In genomic region chr2:25180478-25180903, GRCm38 (mm10) we compare ENCODE assay signal across 8 mouse cellular contexts. TPM values are rescaled to one million over a fixed set of nuclear protein-coding genes. Genes with fewer than 3 reads are reported as not detected.
A peak's percentile ranks its signal among the peaks of the same experiment; 100 is the strongest.
DNase-seq lines count a peak whose midpoint lies in the region; ATAC-seq and TF ChIP-seq lines count a peak whose summit lies in the region.

TSS of gene Nrarp (plus strand) at chr2:25180758.

- H3K36me3 ChIP-seq in lung, embryonic 14.5 days (ENCODE audit: insufficient read depth): no peaks in the 10 kb centered on the region
- no peaks in the 10 kb centered on the region for H3K36me3 ChIP-seq in thymus, adult 2 months (ENCODE audit: control insufficient read depth, insufficient read depth, low read length)

- ATAC-seq in lung, embryonic 14.5 days (ENCODE audit: insufficient read depth): peak; percentile 83

- no peaks in the 10 kb centered on the region; the same call in 1 of the 2 replicates for H3K27me3 ChIP-seq in cerebellum, adult 2 months (ENCODE audit: control insufficient read depth, insufficient read depth, low read length)
- peaks cover 65% of the 10 kb centered on the region for H3K27me3 ChIP-seq in lung, embryonic 14.5 days (ENCODE audit: insufficient read depth, low read length)
- H3K27me3 ChIP-seq in thymus, adult 2 months (ENCODE audit: control insufficient read depth, insufficient read depth, low read length): no peaks in the 10 kb centered on the region

- WGBS in cerebellum, adult 2 months: 1% methylated on average over 35 of the region's 35 CpGs
- under 1% methylated on average over 35 of the region's 35 CpGs for WGBS in lung, embryonic 14.5 days
- WGBS in olfactory bulb, adult 2 months: under 1% methylated on average over 35 of the region's 35 CpGs
- under 1% methylated on average over 35 of the region's 35 CpGs for WGBS in thymus, adult 2 months

- DNase-seq in ES-CJ7 (ENCODE audit: low read depth, low spot score): peak; percentile 96
- DNase-seq in cerebellum, adult 2 months: peak; percentile 85 to 89
- peak; percentile 85 for DNase-seq in forelimb bud, embryonic 11.5 days (ENCODE audit: low read depth, low spot score)
- DNase-seq in heart, postnatal 4 days: peak; percentile 96
- peak; percentile 92 to 93 for DNase-seq in layer of hippocampus, adult 8-10 months (ENCODE audit: low spot score in 2 of 2)
- peak; percentile 91 for DNase-seq in lung, embryonic 14.5 days
- peak; percentile 92 for DNase-seq in thymus, adult 2 months

- peaks cover 2% of the 10 kb centered on the region for H3K4me1 ChIP-seq in cerebellum, adult 2 months (ENCODE audit: control insufficient read depth, insufficient read depth, low read length)
- H3K4me1 ChIP-seq in lung, embryonic 14.5 days (ENCODE audit: insufficient read depth): peaks cover 15% of the 10 kb centered on the region
- H3K4me1 ChIP-seq in olfactory bulb, adult 2 months (ENCODE audit: control insufficient read depth, insufficient read depth, low read length): peaks cover 44% of the 10 kb centered on the region
- H3K4me1 ChIP-seq in thymus, adult 2 months (replicated peaks; ENCODE audit: control insufficient read depth, insufficient read depth, low read length): peaks cover 27% of the 10 kb centered on the region

- peak within 1 kb of the TSS; percentile 60 for H3K9ac ChIP-seq in lung, embryonic 14.5 days

- TF ChIP-seq CTCF in cerebellum, adult 2 months (IDR thresholded peaks at IDR 0.05; ENCODE audit: borderline replicate concordance, insufficient read depth, low read depth, low read length): peak; percentile 34; the same call in 1 of the 2 replicates
- peak; percentile 60 for TF ChIP-seq CTCF in lung, embryonic 14.5 days (IDR thresholded peaks at IDR 0.05; ENCODE audit: low read depth)
- TF ChIP-seq CTCF in olfactory bulb, adult 2 months (IDR thresholded peaks at IDR 0.05; ENCODE audit: insufficient read depth, low read depth, low read length): 0 out of 2 replicates have a peak, but pooled peaks have one; percentile 29
- 0 out of 2 replicates have a peak, but pooled peaks have one; percentile 59 for TF ChIP-seq CTCF in thymus, adult 2 months (IDR thresholded peaks at IDR 0.05; ENCODE audit: borderline replicate concordance, control insufficient read depth, extremely low read depth, insufficient read depth, low read length, poor library complexity)

- H3K4me2 ChIP-seq in lung, embryonic 14.5 days: peak within 1 kb of the TSS; percentile 91

- peak within 1 kb of the TSS; percentile 62 for H3K4me3 ChIP-seq in cerebellum, adult 2 months (replicated peaks; ENCODE audit: insufficient read depth, low read depth, low read length)
- peak within 1 kb of the TSS; percentile 62 for H3K4me3 ChIP-seq in lung, embryonic 14.5 days (ENCODE audit: low read depth, low read length)
- peak within 1 kb of the TSS; percentile 53 for H3K4me3 ChIP-seq in olfactory bulb, adult 2 months (ENCODE audit: insufficient read depth, low read depth, low read length)
- peak within 1 kb of the TSS; percentile 54 for H3K4me3 ChIP-seq in thymus, adult 2 months (ENCODE audit: control insufficient read depth, insufficient read depth, low read length)

- peak; percentile 17; the same call in 1 of the 2 replicates for TF ChIP-seq POLR2A in cerebellum, adult 2 months (IDR thresholded peaks at IDR 0.05; ENCODE audit: borderline replicate concordance, insufficient read depth, low read length)
- TF ChIP-seq POLR2A in olfactory bulb, adult 2 months (IDR thresholded peaks at IDR 0.05; ENCODE audit: insufficient read depth, low read depth, low read length): peak; percentile 45
- no peak; the same call in 1 of the 2 replicates for TF ChIP-seq POLR2A in thymus, adult 2 months (IDR thresholded peaks at IDR 0.05; ENCODE audit: control insufficient read depth, extremely low read depth, insufficient read depth, low read length, poor library complexity)

- no peaks in the 10 kb centered on the region for H3K9me3 ChIP-seq in lung, embryonic 14.5 days (ENCODE audit: low read depth, low read length)

- H3K27ac ChIP-seq in cerebellum, adult 2 months (ENCODE audit: insufficient read depth, low read length): no peak within 1 kb of the TSS
- peak within 1 kb of the TSS; percentile 86 for H3K27ac ChIP-seq in lung, embryonic 14.5 days (ENCODE audit: low read depth)
- peak within 1 kb of the TSS; percentile 35 for H3K27ac ChIP-seq in olfactory bulb, adult 2 months (ENCODE audit: insufficient read depth, low read depth, low read length)
- H3K27ac ChIP-seq in thymus, adult 2 months (ENCODE audit: control insufficient read depth, insufficient read depth, low read length): no peak within 1 kb of the TSS

RNA-seq across cellular contexts. Expression of gene Nrarp, which starts in this region (rescaled TPM):
- 7.7 and 9.4 TPM in 2 replicates for polyA plus RNA-seq in cerebellum, adult 2 months (2012; rRNA removed)
- 10 to 100 TPM; 31.2 to 33.4 TPM for total RNA-seq in heart, postnatal 4 days (2021)
- 10 to 100 TPM; 16.9 to 20.4 (median 19.5) TPM for total RNA-seq in layer of hippocampus, adult 8-10 months (2022)
- 13.7 and 14.9 TPM in 2 replicates for polyA plus RNA-seq in lung, embryonic 14.5 days (2014; fragmentation: Nextera tagmentation; extraction: Ambion mirVana)
- polyA plus RNA-seq in olfactory bulb, adult 2 months (2012; ENCODE audit: insufficient read depth, insufficient read length, low replicate concordance, missing spikeins): not detected in 2 replicates
- 13.7 and 16.9 TPM in 2 replicates for polyA plus RNA-seq in thymus, adult 2 months (2012; rRNA removed)

Comparison
In these comparisons a context has a peak if more than half of its experiments do, and no peak if none do; other contexts are left out.
1. H3K27ac ChIP-seq: peak in lung, embryonic 14.5 days (single experiment) and olfactory bulb, adult 2 months (single experiment); none in cerebellum, adult 2 months (single experiment) and thymus, adult 2 months (single experiment).
2. Peak in every context shown above with its lines, with median percentiles within 50 percentile points of each other: DNase-seq, H3K4me3 ChIP-seq and CTCF ChIP-seq.